Mouse (Mus musculus): ENCODE data around the gene Cela3a. TPM values are rescaled to one million over a fixed set of nuclear protein-coding genes. Genes with fewer than 3 reads are reported as not detected.

Cela3a gene
- polyA plus RNA-seq (2015; fragmentation: Nextera tagmentation; extraction: Ambion mirVana) = not detected in 2 replicates

- Histone ChIP-seq H3K27ac (no peak within 1 kb of the TSS), H3K4me3 (no peak within 1 kb of the TSS), H3K9ac (no peak within 1 kb of the TSS)
Measured at GRCm38 (mm10) chr4:137409691-137410090, at the start of gene Cela3a. Cela3a (minus strand) TSS chr4:137409791.

DNA sequence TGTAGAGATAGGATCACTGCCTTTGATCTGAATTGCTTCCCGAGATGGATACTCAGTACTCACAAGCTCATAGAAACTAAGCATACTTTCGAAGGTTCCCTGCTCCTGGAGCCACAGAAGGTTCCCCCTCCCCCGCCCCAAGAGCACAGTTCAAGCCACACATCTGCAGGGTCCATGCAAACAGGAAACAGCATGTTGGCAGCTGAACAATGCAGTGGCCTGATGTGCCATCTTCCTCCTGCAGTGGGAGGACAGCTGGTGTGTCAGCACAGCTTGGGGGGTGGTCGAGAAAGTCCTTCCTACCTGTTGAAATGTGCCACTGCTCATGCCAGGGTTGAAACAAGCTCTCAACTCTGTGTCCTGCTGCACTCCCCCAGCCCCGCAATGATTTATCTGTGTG is 49.3 kb upstream of the Cela3a start:
- Histone ChIP-seq H3K9me3 (no peaks in the 10 kb centered on the region), H3K27me3 (no peaks in the 10 kb centered on the region), H3K4me1 (peaks cover 4% of the 10 kb centered on the region; the same call in 1 of the 2 replicates), H3K27ac (no peak overlapping the region), H3K9ac (no peak overlapping the region), H3K4me3 (no peak overlapping the region), H3K36me3 (no peaks in the 10 kb centered on the region), H3K4me2 (replicated peaks) (no peak overlapping the region)
- 63% methylated on average over 5 of the region's 5 CpGs for WGBS
- ATAC-seq (ENCODE audit: low FRiP score, low read depth) = no peak

More at GRCm38 (mm10) chr4:137409691-137410090, at the start of gene Cela3a:
- Histone ChIP-seq H3K36me3 (no peaks in the 10 kb centered on the region), H3K4me1 (no peaks in the 10 kb centered on the region), H3K27me3 (no peaks in the 10 kb centered on the region), H3K9me3 (no peaks in the 10 kb centered on the region), H3K4me2 (replicated peaks) (no peak within 1 kb of the TSS)
- no peak for ATAC-seq (ENCODE audit: low FRiP score, low read depth)
- 91% methylated on average over 5 of the region's 5 CpGs for WGBS

DNA sequence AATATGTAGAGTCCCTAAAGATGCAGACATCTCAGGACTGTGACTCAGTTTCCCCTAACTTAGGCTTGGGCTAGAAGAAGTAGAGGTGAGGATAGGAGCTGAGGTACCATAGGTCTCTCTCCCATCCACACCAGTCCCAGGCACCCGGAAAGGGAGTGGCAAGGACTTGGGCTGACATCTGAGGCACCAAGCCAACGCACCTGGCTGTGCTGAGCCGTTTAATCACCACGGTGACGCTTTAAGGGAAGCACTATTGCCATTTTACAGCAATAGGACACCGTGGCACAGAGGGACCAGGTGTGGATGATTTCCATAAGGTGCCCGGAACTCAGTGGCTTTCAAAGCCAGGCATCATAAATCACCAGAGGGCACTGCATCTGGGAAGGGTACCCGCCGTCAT is 48.7 kb upstream of the Cela3a start:
- H3K36me3 ChIP-seq = no peaks in the 10 kb centered on the region
- H3K27me3 ChIP-seq = no peaks in the 10 kb centered on the region
- no peak overlapping the region for H3K4me3 ChIP-seq
- peaks cover 4% of the 10 kb centered on the region; the same call in 1 of the 2 replicates for H3K4me1 ChIP-seq
- H3K4me2 ChIP-seq (replicated peaks) = no peak overlapping the region
- no peak overlapping the region for H3K9ac ChIP-seq
- WGBS = 67% methylated on average over 9 of the region's 9 CpGs
- no peak overlapping the region for H3K27ac ChIP-seq
- no peak for ATAC-seq (ENCODE audit: low FRiP score, low read depth)
- H3K9me3 ChIP-seq = no peaks in the 10 kb centered on the region

DNA sequence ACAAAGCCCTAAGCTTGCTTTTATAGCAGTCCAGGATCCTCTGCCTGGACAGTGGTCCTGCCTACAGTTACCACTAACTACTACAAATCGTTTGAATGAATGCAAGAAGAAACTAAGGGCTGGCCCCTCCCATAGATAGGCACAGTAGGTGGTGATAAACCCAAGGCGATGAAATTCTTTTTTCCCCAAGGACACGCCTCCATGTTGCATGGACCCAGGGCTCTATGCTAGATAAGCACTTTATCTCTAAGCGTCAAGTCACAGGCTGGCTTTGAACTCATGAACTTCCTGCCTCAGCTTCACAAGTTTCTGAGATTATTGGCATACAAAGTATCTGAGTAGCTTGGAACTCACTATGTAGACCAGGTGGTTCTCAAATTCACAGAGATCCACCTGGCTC is 47.7 kb upstream of the Cela3a start:
- no peak overlapping the region for H3K4me3 ChIP-seq
- 73% methylated on average over 4 of the region's 4 CpGs for WGBS
- H3K9ac ChIP-seq = no peak overlapping the region
- H3K27me3 ChIP-seq = no peaks in the 10 kb centered on the region
- no peak for ATAC-seq (ENCODE audit: low FRiP score, low read depth)
- peaks cover 4% of the 10 kb centered on the region; the same call in 1 of the 2 replicates for H3K4me1 ChIP-seq
- no peaks in the 10 kb centered on the region for H3K9me3 ChIP-seq
- H3K27ac ChIP-seq = no peak overlapping the region
- no peak overlapping the region for H3K4me2 ChIP-seq (replicated peaks)
- no peaks in the 10 kb centered on the region for H3K36me3 ChIP-seq

GRCm38 (mm10) chr4:137456581-137456980 is 47.0 kb upstream of the Cela3a start:
- 77% methylated on average over 12 of the region's 12 CpGs for whole genome bisulfite sequencing
- ATAC-seq (ENCODE audit: low FRiP score, low read depth) = no peak
- no peak overlapping the region for H3K9ac ChIP-seq

DNA sequence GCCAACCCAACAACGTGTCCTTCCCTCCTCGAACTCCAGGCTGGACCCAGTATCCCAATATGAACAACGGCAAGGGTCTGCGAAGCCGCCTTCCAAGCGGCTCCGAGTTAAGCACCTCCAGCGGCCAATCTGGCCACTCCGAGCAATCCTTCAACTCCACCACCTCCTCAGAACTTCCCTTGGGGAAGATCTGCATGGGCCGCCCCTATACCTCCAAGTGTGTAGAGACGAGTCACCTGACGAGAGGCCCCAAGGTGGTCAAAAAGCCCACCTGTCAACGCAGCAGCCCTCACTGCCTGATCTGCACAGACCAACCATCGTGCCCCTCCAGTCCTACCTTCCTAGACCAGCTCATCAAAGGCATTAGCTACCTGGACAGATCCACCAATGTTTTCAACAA is 45.0 kb upstream of the Cela3a start:
- WGBS = 88% methylated on average over 14 of the region's 14 CpGs
- Histone ChIP-seq H3K4me2 (replicated peaks) (no peak overlapping the region), H3K9me3 (no peaks in the 10 kb centered on the region), H3K27me3 (no peaks in the 10 kb centered on the region), H3K4me1 (no peaks in the 10 kb centered on the region), H3K36me3 (no peaks in the 10 kb centered on the region), H3K27ac (no peak overlapping the region), H3K4me3 (no peak overlapping the region), H3K9ac (no peak overlapping the region)
- ATAC-seq (ENCODE audit: low FRiP score, low read depth) = no peak

More at GRCm38 (mm10) chr4:137456581-137456980, 47.0 kb upstream of the Cela3a start:
- no peaks in the 10 kb centered on the region for H3K4me1 ChIP-seq
- no peak overlapping the region for H3K27ac ChIP-seq
- no peak overlapping the region for H3K4me3 ChIP-seq
- no peaks in the 10 kb centered on the region for H3K27me3 ChIP-seq
- no peaks in the 10 kb centered on the region for H3K9me3 ChIP-seq
- no peaks in the 10 kb centered on the region for H3K36me3 ChIP-seq
- no peak overlapping the region for H3K4me2 ChIP-seq (replicated peaks)

- no peak within 1 kb of the TSS for H3K4me2 ChIP-seq (replicated peaks)
- H3K9me3 ChIP-seq = no peaks in the 10 kb centered on the region
- peaks cover 8% of the 10 kb centered on the region for H3K4me1 ChIP-seq
- H3K27ac ChIP-seq = no peak within 1 kb of the TSS; the same call in 1 of the 2 replicates
- ATAC-seq (ENCODE audit: low FRiP score, low read depth) = no peak
- H3K27me3 ChIP-seq = no peaks in the 10 kb centered on the region
- no peak within 1 kb of the TSS for H3K4me3 ChIP-seq
- H3K9ac ChIP-seq = no peak within 1 kb of the TSS
- WGBS = 70% methylated on average over 8 of the region's 8 CpGs
- no peaks in the 10 kb centered on the region for H3K36me3 ChIP-seq
Measured at GRCm38 (mm10) chr4:137453234-137453767, 43.7 kb upstream of the Cela3a start, which contains the start of gene 1700013G24Rik. 1700013G24Rik (plus strand) TSS chr4:137453284.

GRCm38 (mm10) chr4:137452190-137452589 is 42.6 kb upstream of the Cela3a start:
- no peak for ATAC-seq (ENCODE audit: low FRiP score, low read depth)
- Histone ChIP-seq H3K9ac (no peak overlapping the region), H3K36me3 (no peaks in the 10 kb centered on the region), H3K27me3 (no peaks in the 10 kb centered on the region), H3K4me3 (no peak overlapping the region), H3K4me1 (peaks cover 15% of the 10 kb centered on the region), H3K27ac (no peak overlapping the region), H3K4me2 (replicated peaks) (no peak overlapping the region), H3K9me3 (no peaks in the 10 kb centered on the region)
- 91% methylated on average over 6 of the region's 6 CpGs for WGBS

GRCm38 (mm10) chr4:137449715-137450114 is 40.1 kb upstream of the Cela3a start:
- Histone ChIP-seq H3K27me3 (no peaks in the 10 kb centered on the region), H3K4me2 (replicated peaks) (no peak overlapping the region), H3K4me1 (peaks cover 15% of the 10 kb centered on the region), H3K9ac (no peak overlapping the region), H3K36me3 (no peaks in the 10 kb centered on the region), H3K9me3 (no peaks in the 10 kb centered on the region), H3K27ac (no peak overlapping the region), H3K4me3 (no peak overlapping the region)
- ATAC-seq (ENCODE audit: low FRiP score, low read depth) = no peak
- 78% methylated on average over 10 of the region's 10 CpGs for WGBS

- ATAC-seq (ENCODE audit: low FRiP score, low read depth) = no peak
- H3K4me1 ChIP-seq = peaks cover 15% of the 10 kb centered on the region
- H3K9ac ChIP-seq = no peak overlapping the region
- H3K27ac ChIP-seq = no peak overlapping the region
- no peak overlapping the region for H3K4me3 ChIP-seq
- H3K27me3 ChIP-seq = no peaks in the 10 kb centered on the region
- H3K36me3 ChIP-seq = no peaks in the 10 kb centered on the region
- no peak overlapping the region for H3K4me2 ChIP-seq (replicated peaks)
- 65% methylated on average over 2 of the region's 2 CpGs for WGBS
- no peaks in the 10 kb centered on the region for H3K9me3 ChIP-seq
Measured at GRCm38 (mm10) chr4:137449132-137449531, 39.5 kb upstream of the Cela3a start.

DNA sequence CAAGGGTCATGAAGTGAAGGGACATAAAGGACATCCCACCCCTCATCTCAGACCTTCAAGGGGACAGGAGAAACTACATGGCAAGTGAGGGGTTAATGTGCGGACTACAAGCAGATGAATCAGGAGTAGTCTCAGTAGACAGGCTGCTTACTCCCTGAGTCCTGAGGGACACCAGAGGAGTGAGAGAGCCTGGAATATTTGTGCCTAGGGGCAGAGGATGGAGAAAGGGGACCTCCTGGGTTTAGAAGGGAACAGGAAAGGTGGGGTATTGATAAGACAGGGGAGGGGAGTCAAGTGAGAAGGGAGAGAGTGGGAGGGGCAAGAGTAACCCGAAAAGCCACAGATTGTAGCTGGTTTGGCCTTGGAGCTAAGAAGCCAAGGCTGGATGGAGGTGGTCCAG is 39.0 kb upstream of the Cela3a start:
- H3K9ac ChIP-seq = peak overlapping the region; percentile 43; the same call in 1 of the 2 replicates
- H3K27ac ChIP-seq = no peak overlapping the region; the same call in 1 of the 2 replicates
- peaks cover 15% of the 10 kb centered on the region for H3K4me1 ChIP-seq
- no peaks in the 10 kb centered on the region for H3K9me3 ChIP-seq
- ATAC-seq (ENCODE audit: low FRiP score, low read depth) = no peak
- H3K36me3 ChIP-seq = no peaks in the 10 kb centered on the region
- no peak overlapping the region for H3K4me2 ChIP-seq (replicated peaks)
- H3K4me3 ChIP-seq = no peak overlapping the region
- 48% methylated on average over 2 of the region's 2 CpGs for WGBS
- no peaks in the 10 kb centered on the region for H3K27me3 ChIP-seq

- H3K4me3 ChIP-seq = no peak overlapping the region
- H3K27me3 ChIP-seq = no peaks in the 10 kb centered on the region
- H3K4me2 ChIP-seq (replicated peaks) = 0 out of 2 replicates have a peak overlapping the region, but pooled peaks have one; percentile 7
- WGBS = 34% methylated on average over 6 of the region's 6 CpGs
- peaks cover 15% of the 10 kb centered on the region for H3K4me1 ChIP-seq
- no peak for ATAC-seq (ENCODE audit: low FRiP score, low read depth)
- H3K9me3 ChIP-seq = no peaks in the 10 kb centered on the region
- H3K27ac ChIP-seq = no peak overlapping the region
- no peaks in the 10 kb centered on the region for H3K36me3 ChIP-seq
- H3K9ac ChIP-seq = peak overlapping the region; percentile 43; the same call in 1 of the 2 replicates
Measured at GRCm38 (mm10) chr4:137448197-137448596, 38.6 kb upstream of the Cela3a start.

All from limb, embryonic 13.5 days (tissue).